Mouse (Mus musculus): ENCODE measurements around the gene Ccdc3. TPM values are rescaled to one million over a fixed set of nuclear protein-coding genes. Genes with fewer than 3 reads are reported as not detected.
"Not testable (repeated sequence)": the region's sequence is repeated elsewhere in the genome, so short reads cannot be mapped to it uniquely, and the experiment has no call there.

Gene Ccdc3
- polyA plus RNA-seq, 1 experiment: 1.1 TPM

- 69% methylated on average over 4 of the region's 4 CpGs for WGBS
Observed at GRCm38 (mm10) chr2:5239492-5239891, 101.9 kb downstream of the Ccdc3 start.

GRCm38 (mm10) chr2:5241469-5241897 lies 103.9 kb downstream of the Ccdc3 start:
- Histone ChIP-seq H3K27ac (ENCODE audit: control insufficient read depth, insufficient read depth, low read depth, low read length, poor library complexity) (no peak overlapping the region), H3K4me3 (replicated peaks; ENCODE audit: control insufficient read depth, low read depth, low read length) (no peak overlapping the region), H3K4me1 (ENCODE audit: control insufficient read depth, insufficient read depth, low read length) (no peaks in the 10 kb centered on the region)
- TF ChIP-seq POLR2A (IDR thresholded peaks at IDR 0.05; ENCODE audit: borderline replicate concordance, control insufficient read depth, low read depth, low read length) (no peak), CTCF (IDR thresholded peaks at IDR 0.05; ENCODE audit: control insufficient read depth, insufficient read depth, low read length) (no peak)
- WGBS: 66% methylated on average over 6 of the region's 6 CpGs

More at GRCm38 (mm10) chr2:5239492-5239891, 101.9 kb downstream of the Ccdc3 start:
- Histone ChIP-seq H3K27ac (ENCODE audit: control insufficient read depth, insufficient read depth, low read depth, low read length, poor library complexity) (no peak overlapping the region), H3K4me1 (ENCODE audit: control insufficient read depth, insufficient read depth, low read length) (no peaks in the 10 kb centered on the region), H3K4me3 (replicated peaks; ENCODE audit: control insufficient read depth, low read depth, low read length) (no peak overlapping the region)
- no peak for TF ChIP-seq POLR2A (IDR thresholded peaks at IDR 0.05; ENCODE audit: borderline replicate concordance, control insufficient read depth, low read depth, low read length)
- no peak for TF ChIP-seq CTCF (IDR thresholded peaks at IDR 0.05; ENCODE audit: control insufficient read depth, insufficient read depth, low read length)

GRCm38 (mm10) chr2:5249199-5249598 lies 111.6 kb downstream of the Ccdc3 start:
- 92% methylated on average over 6 of the region's 6 CpGs for WGBS
- H3K27ac ChIP-seq (ENCODE audit: control insufficient read depth, insufficient read depth, low read depth, low read length, poor library complexity); H3K4me3 ChIP-seq (replicated peaks; ENCODE audit: control insufficient read depth, low read depth, low read length); H3K4me1 ChIP-seq (ENCODE audit: control insufficient read depth, insufficient read depth, low read length): not testable (repeated sequence)

GRCm38 (mm10) chr2:5249969-5250368 lies 112.4 kb downstream of the Ccdc3 start:
- 70% methylated on average over 12 of the region's 12 CpGs for WGBS
- H3K4me1 ChIP-seq (ENCODE audit: control insufficient read depth, insufficient read depth, low read length): no peaks in the 10 kb centered on the region
- no peak overlapping the region for H3K4me3 ChIP-seq (replicated peaks; ENCODE audit: control insufficient read depth, low read depth, low read length)
- no peak overlapping the region for H3K27ac ChIP-seq (ENCODE audit: control insufficient read depth, insufficient read depth, low read depth, low read length, poor library complexity)
- TF ChIP-seq CTCF (IDR thresholded peaks at IDR 0.05; ENCODE audit: control insufficient read depth, insufficient read depth, low read length) (no peak), POLR2A (IDR thresholded peaks at IDR 0.05; ENCODE audit: borderline replicate concordance, control insufficient read depth, low read depth, low read length) (no peak)

GRCm38 (mm10) chr2:5258250-5258649 lies 120.7 kb downstream of the Ccdc3 start:
- H3K27ac ChIP-seq (ENCODE audit: control insufficient read depth, insufficient read depth, low read depth, low read length, poor library complexity): no peak overlapping the region
- TF ChIP-seq POLR2A (IDR thresholded peaks at IDR 0.05; ENCODE audit: borderline replicate concordance, control insufficient read depth, low read depth, low read length) (no peak), CTCF (IDR thresholded peaks at IDR 0.05; ENCODE audit: control insufficient read depth, insufficient read depth, low read length) (no peak)
- 83% methylated on average over 3 of the region's 3 CpGs for WGBS
- no peak overlapping the region for H3K4me3 ChIP-seq (replicated peaks; ENCODE audit: control insufficient read depth, low read depth, low read length)
- H3K4me1 ChIP-seq (ENCODE audit: control insufficient read depth, insufficient read depth, low read length): no peaks in the 10 kb centered on the region

GRCm38 (mm10) chr2:5262279-5262678 lies 124.7 kb downstream of the Ccdc3 start:
- no peak overlapping the region for H3K4me3 ChIP-seq (replicated peaks; ENCODE audit: control insufficient read depth, low read depth, low read length)
- no peaks in the 10 kb centered on the region for H3K4me1 ChIP-seq (ENCODE audit: control insufficient read depth, insufficient read depth, low read length)
- TF ChIP-seq CTCF (IDR thresholded peaks at IDR 0.05; ENCODE audit: control insufficient read depth, insufficient read depth, low read length): no peak
- TF ChIP-seq POLR2A (IDR thresholded peaks at IDR 0.05; ENCODE audit: borderline replicate concordance, control insufficient read depth, low read depth, low read length): no peak
- WGBS: 75% methylated on average over 2 of the region's 2 CpGs
- no peak overlapping the region for H3K27ac ChIP-seq (ENCODE audit: control insufficient read depth, insufficient read depth, low read depth, low read length, poor library complexity)

GRCm38 (mm10) chr2:5267980-5268379 lies 130.4 kb downstream of the Ccdc3 start:
- WGBS: 77% methylated on average over 2 of the region's 2 CpGs
- Histone ChIP-seq H3K27ac (ENCODE audit: control insufficient read depth, insufficient read depth, low read depth, low read length, poor library complexity) (no peak overlapping the region), H3K4me3 (replicated peaks; ENCODE audit: control insufficient read depth, low read depth, low read length) (no peak overlapping the region), H3K4me1 (ENCODE audit: control insufficient read depth, insufficient read depth, low read length) (no peaks in the 10 kb centered on the region)
- TF ChIP-seq POLR2A (IDR thresholded peaks at IDR 0.05; ENCODE audit: borderline replicate concordance, control insufficient read depth, low read depth, low read length) (no peak), CTCF (IDR thresholded peaks at IDR 0.05; ENCODE audit: control insufficient read depth, insufficient read depth, low read length) (no peak)

Other genes starting within 250 kb of the Ccdc3 start
- 19.6 and 44.1 TPM in 2 replicates for gene Phyh, start 218.8 kb upstream of the Ccdc3 start, polyA plus RNA-seq (2011; ENCODE audit: insufficient read depth, insufficient read length, low replicate concordance, missing spikeins)
- gene Ucma, start 161.7 kb upstream of the Ccdc3 start, polyA plus RNA-seq (2011; ENCODE audit: insufficient read depth, insufficient read length, low replicate concordance, missing spikeins): 2.8 TPM in 1 of 2 replicates, not detected in the other
- 62.2 and 92.2 TPM in 2 replicates for gene Mcm10, start 125.0 kb upstream of the Ccdc3 start, polyA plus RNA-seq (2011; ENCODE audit: insufficient read depth, insufficient read length, low replicate concordance, missing spikeins)
- gene Optn, start 73.7 kb upstream of the Ccdc3 start, polyA plus RNA-seq (2011; ENCODE audit: insufficient read depth, insufficient read length, low replicate concordance, missing spikeins): 52.5 and 60.2 TPM in 2 replicates

All from bone marrow, adult 2 months (tissue).